Mouse (Mus musculus): ENCODE measurements around the gene Ddr2. TPM values are rescaled to one million over a fixed set of nuclear protein-coding genes. Genes with fewer than 3 reads are reported as not detected.

Ddr2 gene
- polyA plus RNA-seq, 1 experiment from 2014 or later: 0.91 TPM

GRCm38 (mm10) chr1:169932122-169932746 is 178.3 kb downstream of the Ddr2 start:
- WGBS: 66% methylated on average over 7 of the region's 7 CpGs
- H3K27ac ChIP-seq (ENCODE audit: low read depth, low read length): no peak overlapping the region

GRCm38 (mm10) chr1:169931698-169932097 is 178.9 kb downstream of the Ddr2 start:
- peak overlapping the region; percentile 28; the same call in 1 of the 2 replicates for H3K4me2 ChIP-seq (ENCODE audit: low read depth, low read length)
- 88% methylated on average over 7 of the region's 7 CpGs for WGBS
- no peak overlapping the region for H3K9ac ChIP-seq (replicated peaks; ENCODE audit: low read depth, low read length)
- H3K9me3 ChIP-seq (ENCODE audit: control insufficient read depth, low read length): no peaks in the 10 kb centered on the region
- H3K27ac ChIP-seq (ENCODE audit: low read depth, low read length): no peak overlapping the region
- H3K36me3 ChIP-seq (ENCODE audit: control insufficient read depth, insufficient read depth, low read length): no peaks in the 10 kb centered on the region
- no peak for ATAC-seq (ENCODE audit: low read depth)
- H3K4me3 ChIP-seq (ENCODE audit: low read depth, low read length): no peak overlapping the region
- peaks cover 10% of the 10 kb centered on the region; the same call in 1 of the 2 replicates for H3K4me1 ChIP-seq (ENCODE audit: control insufficient read depth, insufficient read depth, low read length)
- no peaks in the 10 kb centered on the region for H3K27me3 ChIP-seq (ENCODE audit: control insufficient read depth, insufficient read depth, low read length)

More at GRCm38 (mm10) chr1:169932122-169932746, 178.3 kb downstream of the Ddr2 start:
- Histone ChIP-seq H3K36me3 (ENCODE audit: control insufficient read depth, insufficient read depth, low read length) (no peaks in the 10 kb centered on the region), H3K4me1 (ENCODE audit: control insufficient read depth, insufficient read depth, low read length) (peaks cover 10% of the 10 kb centered on the region; the same call in 1 of the 2 replicates), H3K4me2 (ENCODE audit: low read depth, low read length) (peak overlapping the region; percentile 2; the same call in 1 of the 2 replicates), H3K4me3 (ENCODE audit: low read depth, low read length) (no peak overlapping the region), H3K27me3 (ENCODE audit: control insufficient read depth, insufficient read depth, low read length) (no peaks in the 10 kb centered on the region), H3K9me3 (ENCODE audit: control insufficient read depth, low read length) (no peaks in the 10 kb centered on the region), H3K9ac (replicated peaks; ENCODE audit: low read depth, low read length) (no peak overlapping the region)
- no peak for ATAC-seq (ENCODE audit: low read depth)

- no peaks in the 10 kb centered on the region for H3K9me3 ChIP-seq (ENCODE audit: control insufficient read depth, low read length)
- 0 out of 2 replicates have a peak within 1 kb of the TSS, but pooled peaks have one; percentile 4 for H3K4me3 ChIP-seq (ENCODE audit: low read depth, low read length)
- H3K4me2 ChIP-seq (ENCODE audit: low read depth, low read length): peak within 1 kb of the TSS; percentile 15; the same call in 1 of the 2 replicates
- H3K4me1 ChIP-seq (ENCODE audit: control insufficient read depth, insufficient read depth, low read length): 0 out of 2 replicates have a peak, but pooled peaks cover 2% of the 10 kb centered on the region
- no peak within 1 kb of the TSS for H3K9ac ChIP-seq (replicated peaks; ENCODE audit: low read depth, low read length)
- no peaks in the 10 kb centered on the region for H3K36me3 ChIP-seq (ENCODE audit: control insufficient read depth, insufficient read depth, low read length)
- peak; percentile 91 for ATAC-seq (ENCODE audit: low read depth)
- H3K27ac ChIP-seq (ENCODE audit: low read depth, low read length): peak within 1 kb of the TSS; percentile 18; the same call in 1 of the 2 replicates
- no peaks in the 10 kb centered on the region for H3K27me3 ChIP-seq (ENCODE audit: control insufficient read depth, insufficient read depth, low read length)
- WGBS: 10% methylated on average over 12 of the region's 12 CpGs
These were observed 182.0 kb downstream of the Ddr2 start, which contains the start of gene Ccdc190 for GRCm38 (mm10) chr1:169928454-169928971. Ccdc190 (plus strand) TSS chr1:169928648.

GRCm38 (mm10) chr1:169927753-169928369 is 182.7 kb downstream of the Ddr2 start:
- Histone ChIP-seq H3K4me3 (ENCODE audit: low read depth, low read length) (no peak overlapping the region), H3K9me3 (ENCODE audit: control insufficient read depth, low read length) (no peaks in the 10 kb centered on the region), H3K27me3 (ENCODE audit: control insufficient read depth, insufficient read depth, low read length) (no peaks in the 10 kb centered on the region), H3K4me2 (ENCODE audit: low read depth, low read length) (no peak overlapping the region), H3K36me3 (ENCODE audit: control insufficient read depth, insufficient read depth, low read length) (no peaks in the 10 kb centered on the region), H3K4me1 (ENCODE audit: control insufficient read depth, insufficient read depth, low read length) (0 out of 2 replicates have a peak, but pooled peaks cover 2% of the 10 kb centered on the region), H3K9ac (replicated peaks; ENCODE audit: low read depth, low read length) (no peak overlapping the region), H3K27ac (ENCODE audit: low read depth, low read length) (peak overlapping the region; percentile 6; the same call in 1 of the 2 replicates)
- 42% methylated on average over 8 of the region's 8 CpGs for WGBS
- ATAC-seq (ENCODE audit: low read depth): peak; percentile 74

- Histone ChIP-seq H3K4me3 (ENCODE audit: low read depth, low read length) (no peak overlapping the region), H3K27me3 (ENCODE audit: control insufficient read depth, insufficient read depth, low read length) (no peaks in the 10 kb centered on the region)
These were observed 186.0 kb downstream of the Ddr2 start for GRCm38 (mm10) chr1:169924567-169924966.

More at GRCm38 (mm10) chr1:169924567-169924966, 186.0 kb downstream of the Ddr2 start:
- no peaks in the 10 kb centered on the region for H3K9me3 ChIP-seq (ENCODE audit: control insufficient read depth, low read length)
- H3K27ac ChIP-seq (ENCODE audit: low read depth, low read length): no peak overlapping the region
- ATAC-seq (ENCODE audit: low read depth): no peak
- H3K36me3 ChIP-seq (ENCODE audit: control insufficient read depth, insufficient read depth, low read length): no peaks in the 10 kb centered on the region
- no peak overlapping the region for H3K9ac ChIP-seq (replicated peaks; ENCODE audit: low read depth, low read length)
- H3K4me2 ChIP-seq (ENCODE audit: low read depth, low read length): no peak overlapping the region
- WGBS: 62% methylated on average over 2 of the region's 2 CpGs
- H3K4me1 ChIP-seq (ENCODE audit: control insufficient read depth, insufficient read depth, low read length): 0 out of 2 replicates have a peak, but pooled peaks cover 2% of the 10 kb centered on the region

Other genes with a start within 250 kb of the Ddr2 start
- gene Ccdc190, start 182.1 kb downstream of the Ddr2 start, polyA plus RNA-seq (2014; fragmentation: Nextera tagmentation; extraction: Ambion mirVana): 4.4 and 5.1 TPM in 2 replicates
- 27.1 and 34.2 TPM in 2 replicates for gene Hsd17b7, start 141.5 kb downstream of the Ddr2 start, polyA plus RNA-seq (2014; fragmentation: Nextera tagmentation; extraction: Ambion mirVana)
- gene Uap1, start 64.2 kb upstream of the Ddr2 start, polyA plus RNA-seq (2014; fragmentation: Nextera tagmentation; extraction: Ambion mirVana): 62.4 and 70.7 TPM in 2 replicates
- 11.3 and 18.1 TPM in 2 replicates for gene Uhmk1, start 104.6 kb upstream of the Ddr2 start, polyA plus RNA-seq (2014; fragmentation: Nextera tagmentation; extraction: Ambion mirVana)
- not detected in 2 replicates for gene Sh2d1b2, start 122.0 kb upstream of the Ddr2 start, polyA plus RNA-seq (2014; fragmentation: Nextera tagmentation; extraction: Ambion mirVana)
- not detected in 2 replicates for gene Sh2d1b1, start 166.6 kb upstream of the Ddr2 start, polyA plus RNA-seq (2014; fragmentation: Nextera tagmentation; extraction: Ambion mirVana)
- gene Gm7694, start 195.6 kb upstream of the Ddr2 start, polyA plus RNA-seq (2014; fragmentation: Nextera tagmentation; extraction: Ambion mirVana): 2.2 and 2.9 TPM in 2 replicates
- 1.3 and 1.9 TPM in 2 replicates for gene Spata46, start 198.0 kb upstream of the Ddr2 start, polyA plus RNA-seq (2014; fragmentation: Nextera tagmentation; extraction: Ambion mirVana)